Mouse (Mus musculus) 3T3-L1 (cell line): ENCODE measurements around the gene Nt5dc1.
"Not testable (repeated sequence)": the region's sequence is repeated elsewhere in the genome, so short reads cannot be mapped to it uniquely, and the experiment has no call there.

Experiments used
- DNase-seq: peaks from one replicate; pipeline ENCODE4 v3.0.0-alpha.2; 2015; ENCODE audit warnings: low read depth, low spot score

Nt5dc1 gene

DNA sequence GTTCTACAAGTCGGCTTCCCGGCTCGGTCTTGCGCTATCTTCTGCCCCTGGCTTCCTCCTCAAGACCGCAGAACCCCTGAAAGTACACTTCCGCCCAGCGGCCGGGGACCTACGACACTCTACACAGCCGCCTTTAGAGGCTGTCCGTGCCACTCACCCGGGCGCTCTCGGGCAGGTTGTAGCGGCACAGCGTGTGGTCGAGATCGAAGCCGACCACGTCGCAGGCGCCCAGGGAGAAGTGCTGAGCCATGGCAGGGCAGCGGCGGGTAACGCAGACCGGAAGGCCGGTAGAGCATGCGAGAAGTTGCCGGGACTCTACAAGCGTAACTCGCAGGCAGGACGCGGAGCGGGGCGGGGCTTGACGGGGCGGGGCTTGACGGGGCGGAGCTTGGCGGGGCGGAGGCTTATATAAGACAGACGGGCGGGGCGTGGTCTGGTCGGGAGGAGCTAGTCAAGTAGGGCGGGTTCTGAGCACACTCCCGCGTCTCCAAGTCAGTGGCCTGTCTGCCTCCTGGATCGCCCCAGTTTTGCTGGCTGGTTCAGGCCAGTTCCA is at the start of gene Nt5dc1:
TSS of gene Nt5dc1 (minus strand) at position 349 of the 553 bp plus-strand sequence.
- peak; percentile 85 for DNase-seq

DNA sequence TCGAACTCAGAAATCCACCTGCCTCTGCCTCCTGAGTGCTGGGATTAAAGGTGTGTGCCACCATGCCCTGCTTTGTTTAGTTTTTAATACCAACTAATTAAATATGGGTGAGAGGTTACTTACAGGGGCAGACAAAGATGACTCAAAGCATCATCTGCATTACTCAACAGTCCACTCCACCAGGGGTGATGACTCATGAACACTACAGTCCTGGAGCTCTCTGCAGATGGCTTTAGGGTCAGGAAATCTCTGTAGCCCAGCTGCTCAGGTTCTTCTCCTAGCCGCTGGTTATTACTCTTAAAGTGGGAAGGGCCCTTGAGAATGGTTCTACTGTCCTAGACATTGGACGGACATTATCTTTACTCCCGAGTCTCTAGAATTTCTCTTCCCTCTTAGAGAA is 46.0 kb upstream of the Nt5dc1 start:
- peak; percentile 79 for DNase-seq

DNA sequence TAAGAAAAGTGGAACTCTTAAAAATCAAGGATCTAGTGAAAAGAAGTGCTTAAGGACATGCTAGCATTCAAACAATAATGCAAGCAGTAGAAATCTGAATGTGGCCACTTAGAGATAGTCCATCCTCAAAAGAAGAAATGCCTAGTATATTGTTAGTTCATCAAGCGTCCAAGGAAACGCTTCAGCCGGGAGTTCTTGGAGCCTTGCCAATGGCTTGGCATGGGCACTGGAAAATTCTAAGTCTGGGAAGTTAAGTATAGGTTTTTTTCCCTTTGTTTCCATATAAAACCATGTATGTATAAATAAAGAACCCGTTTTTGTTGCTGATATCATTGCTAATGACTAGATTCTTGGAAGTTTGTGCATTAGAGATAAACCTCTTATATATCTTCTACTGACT is 43.1 kb upstream of the Nt5dc1 start:
- no peak for DNase-seq

DNA sequence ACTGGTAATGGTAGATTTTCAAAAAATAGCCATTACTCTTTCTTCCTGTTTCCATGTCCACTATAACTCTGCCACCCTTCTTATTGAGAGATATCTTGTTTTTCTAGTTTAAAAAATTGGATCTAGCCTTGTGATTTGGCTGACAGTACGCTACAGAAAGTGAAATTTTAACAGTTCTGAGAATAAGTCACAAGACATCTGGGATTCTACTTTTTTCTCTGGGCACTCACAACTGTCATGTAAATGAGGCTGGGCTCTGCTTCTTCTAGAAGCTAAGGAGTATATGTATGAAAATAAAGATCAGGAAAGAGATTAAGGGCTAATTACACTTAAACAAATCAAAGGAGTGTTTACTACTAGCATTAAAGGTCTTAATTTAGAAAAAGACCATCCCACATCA is 31.1 kb upstream of the Nt5dc1 start:
- DNase-seq, result no peak

DNA sequence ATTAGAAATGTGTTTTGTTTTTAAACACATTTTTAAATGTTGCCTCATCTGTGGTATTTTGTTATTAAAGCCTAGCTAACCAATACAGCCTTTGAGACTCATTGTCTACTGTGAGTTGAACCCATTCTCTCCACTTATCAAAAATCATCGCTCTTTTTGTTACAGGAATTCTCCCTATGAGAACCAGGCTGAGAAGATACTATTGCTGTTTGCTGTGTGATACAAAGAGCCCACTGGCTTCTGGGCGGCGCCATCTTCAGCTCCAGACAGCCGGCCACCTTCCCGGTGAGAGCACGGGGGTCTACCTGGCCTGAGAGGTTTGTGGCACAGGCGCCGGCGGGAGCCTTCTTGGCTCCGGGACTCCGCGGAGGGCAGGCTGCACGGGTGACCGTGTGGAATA is 15.8 kb upstream of the Nt5dc1 start:
- DNase-seq, result not testable (repeated sequence)

DNA sequence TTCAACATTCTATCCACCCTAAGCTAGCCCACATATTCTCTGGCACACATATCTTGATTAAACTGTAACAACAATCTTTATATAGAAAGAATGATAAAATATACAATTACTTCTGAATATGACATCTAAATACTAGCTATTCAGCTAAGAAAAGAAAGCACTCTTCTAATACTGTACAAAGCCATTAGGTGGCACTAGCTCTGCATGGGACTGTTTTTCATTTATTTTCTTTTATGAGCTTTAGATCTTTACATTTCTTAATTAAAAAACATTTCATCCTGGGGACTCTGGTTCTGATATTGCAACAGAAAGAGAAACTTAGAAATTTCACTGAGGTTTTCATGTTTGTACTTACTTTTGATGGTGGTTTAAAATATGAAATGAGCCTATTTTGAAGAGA is 13.4 kb upstream of the Nt5dc1 start:
- DNase-seq, result peak; percentile 58

DNA sequence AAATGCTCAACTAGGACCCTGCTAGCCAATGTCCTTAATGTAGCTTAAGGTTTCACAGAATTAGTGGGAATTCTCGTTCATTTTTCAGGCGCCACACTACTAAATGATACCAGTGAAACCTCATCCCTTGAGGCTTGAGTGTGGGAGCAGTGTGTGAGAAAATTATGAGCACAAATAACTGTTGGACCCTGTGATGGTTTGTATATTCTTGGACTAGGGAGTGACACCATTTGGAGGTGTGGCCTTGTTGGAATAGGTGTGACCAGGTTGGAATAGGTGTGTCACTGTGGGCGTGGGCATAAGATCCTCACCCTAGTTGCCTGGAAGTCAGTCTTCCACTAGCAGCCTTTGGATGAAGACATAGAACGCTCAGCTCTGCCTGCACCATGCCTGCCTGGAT is 442 bp upstream of the Nt5dc1 start:
- DNase-seq, result not testable (repeated sequence)

DNA sequence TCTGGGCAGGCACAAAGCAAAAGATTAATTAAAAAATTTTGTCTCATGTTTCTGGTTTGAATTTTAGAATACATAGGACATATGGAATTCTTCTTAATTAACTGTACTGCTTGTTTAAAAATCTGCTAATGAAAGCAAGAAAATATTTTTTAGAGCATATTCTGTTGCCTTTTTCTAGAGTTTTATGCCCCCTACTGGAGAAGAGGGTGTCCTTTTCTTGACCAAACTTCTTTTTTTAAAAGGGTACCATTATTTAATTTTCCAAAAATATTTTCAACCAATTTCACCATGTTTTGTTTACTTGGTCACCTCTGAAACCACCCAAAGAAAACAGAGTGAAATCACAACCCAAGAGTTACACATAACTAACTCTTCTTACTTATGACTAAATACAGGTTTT is 19.1 kb downstream of the Nt5dc1 start:
- DNase-seq, result peak; percentile 27

DNA sequence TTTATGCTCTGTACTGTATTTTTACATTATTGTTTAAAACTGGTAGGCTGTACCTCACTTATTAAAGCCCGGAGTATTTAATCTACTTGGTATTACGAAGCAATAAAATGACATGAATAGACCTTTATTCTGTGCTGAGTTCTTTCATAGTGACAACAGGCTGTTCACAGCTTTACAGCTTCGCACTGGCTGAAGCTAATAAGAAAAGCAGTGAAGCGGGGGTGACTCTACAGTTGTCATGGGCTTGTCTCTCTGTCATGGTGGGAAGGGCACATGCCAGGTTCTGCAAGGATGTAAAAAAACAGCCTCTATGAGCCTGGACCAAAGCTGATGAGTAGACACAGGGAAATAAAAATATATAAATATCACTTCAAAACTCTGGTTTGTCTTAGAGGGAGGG is 21.4 kb downstream of the Nt5dc1 start:
- no peak for DNase-seq

DNA sequence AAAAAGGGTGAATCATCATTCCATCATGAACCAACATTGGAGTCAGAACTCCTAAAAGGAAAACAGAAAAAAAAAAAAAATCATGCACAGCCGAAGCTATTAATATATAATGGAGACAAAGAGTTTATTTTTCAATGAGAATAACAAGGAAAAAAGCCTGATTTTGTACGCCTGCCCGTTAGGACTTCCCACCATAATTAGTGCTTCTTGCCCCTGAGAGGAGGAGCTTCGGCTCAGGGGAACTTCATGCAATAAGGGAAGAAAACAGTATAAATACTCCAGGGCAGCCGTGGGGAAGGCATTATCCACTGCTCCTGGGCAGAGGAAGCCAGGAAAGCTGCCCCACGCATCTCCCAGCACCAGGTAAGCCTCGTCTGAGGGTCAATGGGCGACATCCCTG is 28.7 kb downstream of the Nt5dc1 start, which contains the start of gene Col10a1:
TSS of gene Col10a1 (plus strand) at position 301 of the 400 bp plus-strand sequence.
- no peak for DNase-seq

DNA sequence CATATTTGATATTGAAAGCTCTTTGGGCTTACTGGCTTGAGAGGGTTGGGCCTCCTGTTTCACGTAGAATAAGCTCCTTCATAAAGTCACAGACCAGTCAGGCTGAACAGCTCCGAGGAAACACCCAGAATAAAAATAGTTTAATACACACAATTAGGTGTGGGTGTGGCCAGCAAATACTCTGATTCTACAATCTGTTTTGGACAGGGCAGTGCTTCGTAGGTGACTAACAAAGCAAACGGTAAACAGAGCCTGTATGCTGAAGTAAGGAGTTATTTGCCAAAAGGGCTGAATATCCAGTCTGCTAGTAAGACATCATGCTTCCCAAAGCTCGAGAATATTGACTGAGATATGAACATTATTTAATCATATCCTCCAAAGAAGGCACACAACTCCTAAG is 32.7 kb downstream of the Nt5dc1 start:
- DNase-seq, result no peak

DNA sequence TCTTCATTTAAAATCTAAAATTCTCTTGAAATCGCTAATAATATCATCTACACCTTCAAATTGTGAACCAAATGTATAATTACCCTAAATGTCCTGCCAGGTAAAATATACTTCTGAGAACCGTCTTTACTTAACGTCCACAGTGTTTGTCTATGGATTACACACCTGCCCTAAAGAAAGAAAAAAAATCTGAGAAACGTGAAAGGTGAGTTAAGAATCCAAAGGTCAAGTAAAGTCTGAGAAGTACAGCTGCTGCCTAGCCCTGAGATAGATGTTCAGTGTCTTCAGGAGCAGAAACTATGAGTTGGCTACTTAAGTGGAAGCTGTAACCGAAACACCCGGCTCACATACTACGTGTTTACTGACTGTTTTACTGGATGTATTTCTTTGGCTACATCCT is 45.0 kb downstream of the Nt5dc1 start:
- no peak for DNase-seq

DNA sequence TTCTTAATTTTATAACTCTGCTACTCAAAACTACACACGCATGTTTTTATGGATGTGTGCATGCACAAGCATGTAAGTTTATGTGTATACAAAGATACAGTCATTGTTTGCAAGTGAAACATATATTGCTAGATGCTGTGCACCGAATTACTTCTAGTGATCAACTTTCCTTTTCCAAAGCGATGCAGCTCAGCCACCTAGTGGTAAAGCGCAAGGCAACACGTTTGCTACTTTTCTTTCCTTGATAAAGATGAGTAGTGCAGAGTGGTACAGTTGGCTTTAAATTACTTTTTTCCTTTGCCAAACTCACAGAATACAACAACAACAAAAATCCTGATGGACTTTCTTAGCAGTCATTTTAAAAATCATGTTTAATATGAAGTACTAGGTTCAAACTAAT is 50.2 kb downstream of the Nt5dc1 start:
- peak; percentile 29 for DNase-seq

DNA sequence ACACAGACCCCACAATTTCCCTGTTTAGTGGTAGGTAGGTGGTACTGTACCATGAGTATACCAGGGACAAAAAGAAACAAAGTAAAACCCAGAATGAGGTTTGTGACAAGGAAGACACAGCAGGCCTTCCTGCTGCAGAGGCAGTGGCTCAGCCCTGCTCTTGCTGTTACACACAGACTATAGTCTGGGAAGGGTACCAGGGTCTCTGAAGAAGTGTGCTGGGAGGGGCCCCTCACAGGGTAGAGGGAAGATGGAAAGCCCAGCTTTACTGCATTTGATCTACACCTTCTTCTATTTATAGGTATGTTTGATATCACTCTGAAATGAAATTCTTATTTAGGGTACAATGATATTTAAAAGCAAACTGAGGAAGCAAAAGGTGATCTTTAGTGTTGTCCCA is 54.6 kb downstream of the Nt5dc1 start:
- DNase-seq, result no peak

DNA sequence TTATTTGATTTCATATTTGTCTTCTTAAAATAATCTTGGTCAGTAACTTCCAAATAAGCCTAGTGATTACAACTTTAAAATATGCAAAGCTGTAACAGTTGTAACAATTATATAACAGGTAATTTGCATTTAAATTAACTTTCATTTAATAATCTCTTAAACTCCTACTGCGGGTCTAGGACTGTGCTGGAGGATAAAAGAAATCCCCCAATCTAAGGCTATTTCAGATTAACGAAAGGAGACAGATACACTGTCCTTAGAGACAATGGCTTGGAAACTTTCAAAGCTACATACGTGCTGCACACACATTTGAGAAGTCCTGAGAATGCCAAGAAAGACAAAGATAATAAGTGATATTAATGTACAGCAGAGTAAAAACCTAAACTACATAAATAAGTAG is 60.1 kb downstream of the Nt5dc1 start:
- DNase-seq, result no peak

DNA sequence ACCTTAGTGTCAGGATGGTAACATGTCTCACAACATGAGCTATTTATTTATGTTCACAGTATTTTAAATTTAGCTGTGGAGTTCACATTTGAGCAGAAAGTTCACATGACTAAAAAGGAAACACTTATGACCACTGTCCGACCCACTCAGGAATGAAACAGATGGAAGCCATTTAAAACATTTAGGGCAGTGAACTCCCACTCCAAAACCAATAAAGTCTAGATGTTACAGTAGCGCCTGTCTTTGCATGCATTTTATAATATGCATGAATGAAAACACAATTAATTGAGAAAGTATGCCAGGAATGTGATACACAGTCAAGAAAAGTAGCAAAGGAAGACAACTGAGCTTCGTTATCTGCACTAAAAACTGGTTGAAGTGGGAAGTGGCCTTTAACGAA is 66.2 kb downstream of the Nt5dc1 start:
- no peak for DNase-seq

DNA sequence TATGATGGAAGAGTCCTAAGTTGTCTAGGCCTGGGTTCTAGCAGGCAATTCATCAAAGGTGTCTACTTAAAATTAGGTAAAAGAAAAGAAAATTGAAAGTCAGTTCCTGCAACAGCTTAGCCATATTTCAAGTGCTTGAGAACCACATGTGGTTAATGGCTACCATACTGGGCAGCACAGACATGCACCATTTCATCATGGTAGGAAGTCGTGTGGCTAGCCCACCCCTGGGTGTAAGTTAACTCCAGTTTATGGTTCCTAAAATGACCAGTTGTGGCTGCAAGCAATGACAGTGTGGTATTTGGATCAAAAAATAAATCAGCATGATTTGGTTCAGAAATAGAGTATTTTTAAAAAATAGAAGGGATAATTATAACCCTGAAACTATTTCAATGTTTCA is 76.5 kb downstream of the Nt5dc1 start:
- DNase-seq, result no peak

DNA sequence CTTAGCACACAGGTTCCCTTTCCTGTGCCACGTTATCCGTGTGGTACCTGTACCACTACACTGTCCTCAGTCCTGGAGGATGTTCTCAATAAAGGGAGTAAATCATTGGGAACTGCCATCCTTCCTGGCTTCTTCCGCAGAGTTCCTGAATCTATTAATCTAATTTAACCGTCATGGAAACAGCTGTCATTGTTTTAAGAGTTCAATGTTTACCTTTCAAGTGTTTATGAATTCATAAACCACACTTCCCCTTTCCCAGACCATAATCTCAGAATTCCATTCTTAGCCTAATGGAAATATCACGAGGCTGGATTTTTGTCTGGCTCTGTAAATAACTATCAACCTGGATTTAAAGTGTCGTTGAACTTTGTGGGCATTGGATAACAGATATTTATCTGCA is 77.3 kb downstream of the Nt5dc1 start:
- no peak for DNase-seq

DNA sequence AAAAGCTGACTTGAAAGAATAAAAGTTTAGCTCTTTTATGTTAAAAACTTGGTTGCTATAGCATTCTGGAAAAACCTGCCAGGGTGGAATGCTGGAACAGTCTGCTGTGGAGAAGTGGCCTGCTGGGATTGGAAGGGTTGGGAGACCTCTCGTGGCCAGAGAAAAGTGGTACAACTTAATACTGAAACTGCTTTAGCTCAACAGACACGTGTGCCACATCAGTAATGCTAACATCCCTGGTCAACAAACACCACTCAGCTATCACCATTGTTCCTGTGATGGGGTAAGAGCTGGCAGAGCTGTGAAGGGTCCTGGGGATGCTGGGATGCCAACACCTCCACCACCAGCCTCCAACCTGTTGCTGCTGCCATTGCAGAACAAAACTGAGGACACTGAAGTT is 90.0 kb downstream of the Nt5dc1 start:
- peak; percentile 75 for DNase-seq

DNA sequence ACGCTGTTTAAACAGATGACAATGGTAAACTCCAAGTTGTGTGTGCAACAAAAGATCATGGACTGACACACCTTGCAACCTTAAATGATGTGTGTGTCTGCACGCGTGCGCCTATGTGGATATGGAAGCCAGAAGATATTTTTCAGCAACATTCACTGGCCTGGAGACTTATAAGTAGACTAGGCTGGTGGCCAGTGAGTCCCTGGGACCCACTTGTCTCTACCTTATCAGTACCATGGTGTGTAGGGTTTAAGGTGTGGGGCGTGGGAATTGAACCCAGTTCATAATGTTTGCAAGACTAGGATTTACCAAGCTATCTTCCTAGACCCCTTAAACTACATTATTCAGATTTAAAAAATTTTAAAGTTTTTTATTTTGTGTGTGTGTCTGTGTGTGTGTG is 91.2 kb downstream of the Nt5dc1 start:
- no peak for DNase-seq

DNA sequence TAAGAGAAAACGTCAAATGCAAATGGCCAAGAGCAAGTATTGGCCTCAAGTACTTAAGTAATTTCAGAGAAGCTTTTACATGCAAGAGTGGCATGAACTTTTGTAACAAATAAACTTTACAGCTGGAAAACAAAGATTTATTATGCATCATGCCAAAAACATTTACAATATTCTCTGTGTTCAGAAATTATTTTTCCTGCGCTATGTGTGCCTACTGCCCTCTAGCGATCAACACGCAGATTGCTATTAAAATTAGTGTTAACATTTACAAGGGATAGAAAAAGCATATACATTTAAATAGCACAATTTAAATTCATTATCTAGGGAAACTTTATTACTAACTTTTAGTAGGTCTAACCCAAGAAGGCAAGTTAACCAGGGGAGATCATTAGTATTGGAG is 91.7 kb downstream of the Nt5dc1 start:
- DNase-seq, result peak; percentile 65

DNA sequence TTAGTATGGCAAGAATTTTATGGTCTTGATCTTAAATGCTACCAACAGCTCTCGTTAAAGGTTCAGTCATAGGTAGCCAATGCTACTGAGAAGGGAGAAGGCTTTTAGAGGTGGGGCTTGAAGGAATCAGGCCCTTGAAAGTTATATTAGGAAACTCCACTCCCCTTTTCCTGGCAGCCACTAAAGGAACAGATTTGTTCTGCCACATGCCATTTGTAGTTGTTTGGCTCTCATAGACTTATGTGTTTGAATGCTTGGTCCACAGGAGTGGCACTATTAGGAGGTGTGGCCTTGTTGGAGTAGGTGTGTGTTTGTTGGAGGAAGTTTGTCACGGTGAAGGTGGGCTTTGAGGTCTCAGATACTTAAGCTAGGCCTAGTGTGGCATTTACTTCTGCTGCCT is 97.5 kb downstream of the Nt5dc1 start:
- DNase-seq, result no peak

DNA sequence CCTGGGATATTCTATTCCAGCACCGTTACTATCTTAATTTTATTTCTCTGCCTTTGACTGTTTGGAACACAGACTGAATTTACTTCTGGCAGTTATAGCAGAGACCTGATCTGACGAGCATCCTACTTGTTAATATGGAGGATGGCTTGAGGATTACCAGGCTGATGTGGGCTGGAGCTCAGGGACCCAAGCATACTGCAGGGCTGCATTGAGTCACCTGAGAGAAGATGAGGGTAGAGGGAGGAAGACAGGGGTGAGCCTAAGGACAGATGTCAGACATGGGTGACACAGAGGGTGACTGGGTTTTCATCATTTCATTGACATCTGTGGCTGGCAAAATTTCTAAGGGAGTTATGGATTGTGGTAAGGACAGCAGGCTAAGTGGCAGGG is 101.1 kb downstream of the Nt5dc1 start:
- no peak for DNase-seq

DNA sequence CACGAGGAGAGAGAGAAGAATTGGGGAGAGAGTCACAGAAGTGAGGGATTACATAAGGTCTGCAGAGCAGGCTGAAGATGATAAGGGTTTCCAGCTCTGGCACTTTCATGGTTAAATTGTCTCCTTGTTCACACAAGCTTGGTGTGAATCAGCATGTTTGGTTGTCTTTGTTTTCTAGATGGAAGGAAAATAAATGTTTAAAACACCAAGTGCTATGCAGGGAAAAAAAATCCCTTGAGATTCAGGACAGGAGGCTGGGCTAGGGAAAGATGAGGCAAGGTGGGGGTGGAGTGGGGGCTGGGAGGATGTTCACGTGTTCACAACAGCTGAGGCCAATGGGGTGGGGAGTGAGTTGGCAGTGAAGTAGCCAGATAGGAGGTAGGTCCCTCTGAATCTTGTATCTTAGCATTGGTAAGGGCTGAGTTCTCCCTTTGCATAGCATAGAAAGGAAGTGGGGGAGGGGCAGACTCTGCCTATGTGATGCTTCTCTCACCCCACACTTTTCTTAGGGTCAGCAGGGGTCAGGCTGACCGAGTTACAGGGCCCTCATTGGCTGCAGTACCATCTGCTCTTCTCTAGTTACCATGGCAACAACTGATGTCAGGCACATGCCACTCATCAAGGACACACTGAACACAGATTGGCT is 101.7 kb downstream of the Nt5dc1 start:
- no peak for DNase-seq
